13 mouse cellular contexts compared by ENCODE assay signal in the genomic region with DNA sequence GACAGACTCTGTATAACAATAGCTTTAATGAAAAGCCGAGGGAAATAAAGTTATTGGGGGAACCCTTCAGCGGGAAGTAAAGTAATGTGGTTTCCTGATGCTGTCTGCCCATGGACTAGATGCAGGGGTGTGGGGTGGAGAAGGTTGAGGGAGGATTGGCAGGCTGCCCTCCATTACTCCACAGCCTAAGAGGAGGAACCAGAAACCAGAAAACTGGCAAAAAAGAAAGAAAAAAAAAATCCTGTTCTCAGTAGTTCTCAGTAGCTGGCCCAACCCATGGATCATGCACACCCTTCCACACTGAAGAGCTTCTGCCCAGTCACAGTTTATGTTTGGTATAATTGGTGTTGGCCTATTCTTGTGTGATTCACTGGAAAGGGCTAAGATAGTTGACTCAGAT. TPM values are rescaled to one million over a fixed set of nuclear protein-coding genes. Genes with fewer than 3 reads are reported as not detected.
A peak's percentile ranks its signal among the peaks of the same experiment; 100 is the strongest.
DNase-seq lines count a peak whose midpoint lies in the region; ATAC-seq and TF ChIP-seq lines count a peak whose summit lies in the region.
"Had no signal": no experiment of that assay in that cellular context is flagged by ENCODE, and none has a peak within 500 bp of the region (broad histone marks: within the 10 kb centered on the region; RNA-seq: fewer than 3 reads in every experiment).

No protein-coding gene starts in this region.

- DNase-seq in kidney, postnatal 36 days: peak; percentile 11 to 33
- DNase-seq in kidney, adult 11 months: no peak
- DNase-seq in MEL (ENCODE audit: low read depth, low spot score): peak; percentile 86
- DNase-seq in lung, embryonic 14.5 days: peak; percentile 37
- DNase-seq in left cerebral cortex, adult 8-10 months (ENCODE audit: low spot score in 2 of 2): no peak
- DNase-seq in cerebellum, adult 8-10 months: no peak

- no peaks in the 10 kb centered on the region for H3K9me3 ChIP-seq in MEL (replicated peaks; ENCODE audit: insufficient read depth, low read length)
- no peaks in the 10 kb centered on the region for H3K9me3 ChIP-seq in lung, embryonic 14.5 days (ENCODE audit: low read depth, low read length)
- no peaks in the 10 kb centered on the region for H3K9me3 ChIP-seq in liver, embryonic 12.5 days (replicated peaks)
- H3K9me3 ChIP-seq: forebrain, embryonic 12.5 days; kidney, embryonic 15.5 days; midbrain, embryonic 12.5 days had no signal

- peak; percentile 26 to 32; a peak in 3 of 4 replicates for TF ChIP-seq EP300 in MEL (IDR thresholded peaks at IDR 0.05; ENCODE audit: low read depth in 1 of 2, low read length in 2 of 2)

- peak overlapping the region; percentile 17 for H3K27ac ChIP-seq in MEL (ENCODE audit: control insufficient read depth, low read depth, low read length)
- no peak overlapping the region for H3K27ac ChIP-seq in lung, embryonic 14.5 days (ENCODE audit: low read depth)
- H3K27ac ChIP-seq in liver, embryonic 12.5 days: no peak overlapping the region
- H3K27ac ChIP-seq: forebrain, embryonic 12.5 days; kidney, embryonic 15.5 days; midbrain, embryonic 12.5 days; stomach, postnatal 0 days had no signal

- peaks cover 6 to 33% of the 10 kb centered on the region in 2 experiments for H3K4me1 ChIP-seq in MEL (ENCODE audit: control insufficient read depth in 1 of 2, insufficient read depth in 2 of 2, low read length in 2 of 2)
- peaks cover 16% of the 10 kb centered on the region for H3K4me1 ChIP-seq in lung, embryonic 14.5 days (ENCODE audit: insufficient read depth)
- peaks cover 28% of the 10 kb centered on the region for H3K4me1 ChIP-seq in liver, embryonic 12.5 days
- H3K4me1 ChIP-seq: midbrain, embryonic 12.5 days had no signal

- no peaks in the 10 kb centered on the region for H3K27me3 ChIP-seq in MEL (ENCODE audit: control insufficient read depth in 1 of 2, insufficient read depth in 2 of 2, low read length in 2 of 2)
- H3K27me3 ChIP-seq in lung, embryonic 14.5 days (ENCODE audit: insufficient read depth, low read length): no peaks in the 10 kb centered on the region
- H3K27me3 ChIP-seq in liver, embryonic 12.5 days (replicated peaks): 0 out of 2 replicates have a peak, but pooled peaks cover 4% of the 10 kb centered on the region
- H3K27me3 ChIP-seq: kidney, embryonic 15.5 days; midbrain, embryonic 12.5 days had no signal

- no peak for TF ChIP-seq RAD21 in MEL (IDR thresholded peaks at IDR 0.05; ENCODE audit: low read depth, low read length)

- H3K9ac ChIP-seq in MEL (ENCODE audit: control insufficient read depth, low read depth, low read length, poor library complexity, severe bottlenecking): 0 out of 2 replicates have a peak overlapping the region, but pooled peaks have one; percentile 13
- no peak overlapping the region for H3K9ac ChIP-seq in lung, embryonic 14.5 days
- no peak overlapping the region for H3K9ac ChIP-seq in liver, embryonic 12.5 days
- H3K9ac ChIP-seq: forebrain, embryonic 12.5 days; kidney, embryonic 15.5 days; midbrain, embryonic 12.5 days had no signal

- ATAC-seq in common myeloid progenitor, adult 5-6 weeks (replicated peaks; ENCODE audit: low read depth, poor library complexity, severe bottlenecking): peak; percentile 37
- no peak for ATAC-seq in lung, embryonic 14.5 days (ENCODE audit: insufficient read depth)
- ATAC-seq in liver, embryonic 12.5 days: no peak

- no peak for TF ChIP-seq CTCF in MEL (IDR thresholded peaks at IDR 0.05 in 2 of 3, conservative IDR thresholded peaks at IDR 0.05 in 1 of 3; ENCODE audit: control insufficient read depth in 1 of 3, insufficient read depth in 1 of 3, low read depth in 2 of 3, low read length in 3 of 3, poor library complexity in 1 of 3, severe bottlenecking in 1 of 3)
- no peak for TF ChIP-seq CTCF in lung, embryonic 14.5 days (IDR thresholded peaks at IDR 0.05; ENCODE audit: low read depth)

- H3K79me2 ChIP-seq in MEL (ENCODE audit: control insufficient read depth, insufficient read depth, low read length, poor library complexity): no peaks in the 10 kb centered on the region

- no peak for TF ChIP-seq POLR2A in MEL (IDR thresholded peaks at IDR 0.05; ENCODE audit: control insufficient read depth in 1 of 2, insufficient read depth in 1 of 2, low read depth in 1 of 2, low read length in 2 of 2, poor library complexity in 1 of 2)

- no peak overlapping the region for H3K4me3 ChIP-seq in MEL (ENCODE audit: control insufficient read depth in 1 of 2, insufficient read depth in 1 of 2, low read depth in 2 of 2, low read length in 2 of 2)
- H3K4me3 ChIP-seq in lung, embryonic 14.5 days (ENCODE audit: low read depth, low read length): no peak overlapping the region
- H3K4me3 ChIP-seq in liver, embryonic 12.5 days: no peak overlapping the region
- H3K4me3 ChIP-seq: forebrain, embryonic 12.5 days; kidney, embryonic 15.5 days; midbrain, embryonic 12.5 days had no signal

- H3K36me3 ChIP-seq in MEL (ENCODE audit: control insufficient read depth in 1 of 2, insufficient read depth in 2 of 2, low read length in 2 of 2): peaks cover 0 to 19% of the 10 kb centered on the region in 2 experiments; a peak in 2 of 4 replicates
- H3K36me3 ChIP-seq in lung, embryonic 14.5 days (ENCODE audit: insufficient read depth): no peaks in the 10 kb centered on the region
- H3K36me3 ChIP-seq in liver, embryonic 12.5 days: no peaks in the 10 kb centered on the region
- H3K36me3 ChIP-seq: forebrain, embryonic 12.5 days; kidney, embryonic 15.5 days; midbrain, embryonic 12.5 days had no signal

- no peak overlapping the region for H3K4me2 ChIP-seq in lung, embryonic 14.5 days
- no peak overlapping the region for H3K4me2 ChIP-seq in liver, embryonic 12.5 days
- H3K4me2 ChIP-seq: forebrain, embryonic 12.5 days; kidney, embryonic 15.5 days; midbrain, embryonic 12.5 days had no signal

- 71% methylated on average over 2 of the region's 2 CpGs for WGBS in lung, embryonic 14.5 days
- WGBS in liver, embryonic 12.5 days (ENCODE audit: insufficient replicate concordance): 23% methylated on average over 2 of the region's 2 CpGs

TF ChIP-seq in MEL, 35 proteins besides CTCF, POLR2A, EP300 and RAD21:
- TF ChIP-seq ETS1 (IDR thresholded peaks at IDR 0.05; ENCODE audit: low read depth, low read length) (peak; percentile 21; the same call in 1 of the 2 replicates), SIN3A (IDR thresholded peaks at IDR 0.05; ENCODE audit: low read length) (peak; percentile 27; the same call in 1 of the 2 replicates), POLR2AphosphoS5 (IDR thresholded peaks at IDR 0.05; ENCODE audit: borderline replicate concordance, low read depth, low read length) (no peak), ZNF384 (IDR thresholded peaks at IDR 0.05; ENCODE audit: low read depth, low read length) (peak; percentile 80), ZC3H11A (IDR thresholded peaks at IDR 0.05; ENCODE audit: low read depth, low read length) (no peak), MAZ (IDR thresholded peaks at IDR 0.05; ENCODE audit: low read depth, low read length) (no peak), SMC3 (IDR thresholded peaks at IDR 0.05; ENCODE audit: low read depth, low read length) (peak; percentile 23)

RNA-seq across cellular contexts. Expression of gene Tmigd3, which starts 27.6 kb away (rescaled TPM):
- 0.27 and 0.39 TPM in 2 replicates for total RNA-seq in MEL (2012; rRNA removed)
- polyA plus RNA-seq in MEL (2012; ENCODE audit: insufficient read depth in 1 of 2, insufficient read length in 2 of 2, low read depth in 1 of 2, low replicate concordance in 2 of 2, missing spikeins in 1 of 2): under 1 TPM in 1 of 2 experiments, not detected in 1; 0.36 TPM
- total RNA-seq in common myeloid progenitor, adult 5-6 weeks (2017): 1.0 TPM in 1 of 2 replicates, not detected in the other
- 0.22 and 0.32 TPM in 2 replicates for polyA plus RNA-seq in lung, embryonic 14.5 days (2014; fragmentation: Nextera tagmentation; extraction: Ambion mirVana)
- not detected for total RNA-seq in left cerebral cortex, adult 8-10 months (2022)
- polyA plus RNA-seq in liver, embryonic 12.5 days (2016; fragmentation: Nextera tagmentation; extraction: Ambion mirVana): 0.30 TPM in 1 of 2 replicates, not detected in the other
- total RNA-seq: heart, postnatal 10 days had no signal
- polyA plus RNA-seq: forebrain, embryonic 12.5 days; kidney, embryonic 15.5 days; midbrain, embryonic 12.5 days had no signal

RNA-seq across cellular contexts. Expression of gene Adora3, which starts 27.7 kb away (rescaled TPM):
- 0.36 and 0.42 TPM in 2 replicates for total RNA-seq in MEL (2012; rRNA removed)
- polyA plus RNA-seq in MEL (2012; ENCODE audit: insufficient read depth in 1 of 2, insufficient read length in 2 of 2, low read depth in 1 of 2, low replicate concordance in 2 of 2, missing spikeins in 1 of 2): under 1 TPM in 1 of 2 experiments, not detected in 1; 0.65 TPM
- 0.32 and 1.5 TPM in 2 replicates for total RNA-seq in common myeloid progenitor, adult 5-6 weeks (2017)
- polyA plus RNA-seq in lung, embryonic 14.5 days (2014; fragmentation: Nextera tagmentation; extraction: Ambion mirVana): 0.18 and 0.30 TPM in 2 replicates
- total RNA-seq in left cerebral cortex, adult 8-10 months (2022): 1 to 10 TPM; 1.3 to 2.5 (median 1.6) TPM
- 0.17 and 0.39 TPM in 2 replicates for polyA plus RNA-seq in liver, embryonic 12.5 days (2016; fragmentation: Nextera tagmentation; extraction: Ambion mirVana)
- polyA plus RNA-seq: kidney, embryonic 15.5 days; midbrain, embryonic 12.5 days had no signal

RNA-seq across cellular contexts. Expression of gene I830077J02Rik, which starts 34.1 kb away (rescaled TPM):
- total RNA-seq in MEL (2012; rRNA removed): 2.8 and 5.9 TPM in 2 replicates
- 1 to 10 TPM in 1 of 2 experiments, not detected in 1; 9.4 TPM for polyA plus RNA-seq in MEL (2012; ENCODE audit: insufficient read depth in 1 of 2, insufficient read length in 2 of 2, low read depth in 1 of 2, low replicate concordance in 2 of 2, missing spikeins in 1 of 2)
- 10.0 and 15.6 TPM in 2 replicates for total RNA-seq in common myeloid progenitor, adult 5-6 weeks (2017)
- polyA plus RNA-seq in lung, embryonic 14.5 days (2014; fragmentation: Nextera tagmentation; extraction: Ambion mirVana): 0.75 and 0.83 TPM in 2 replicates
- total RNA-seq in left cerebral cortex, adult 8-10 months (2022): 1 to 10 TPM; 1.1 to 2.7 (median 1.4) TPM
- 4.0 and 4.4 TPM in 2 replicates for polyA plus RNA-seq in liver, embryonic 12.5 days (2016; fragmentation: Nextera tagmentation; extraction: Ambion mirVana)

Comparison
In these comparisons a context has a peak if more than half of its experiments do, and no peak if none do; other contexts are left out.
1. DNase-seq: peak in kidney, postnatal 36 days (2 of 2), MEL (single experiment) and lung, embryonic 14.5 days (single experiment); none in kidney, adult 11 months (single experiment), left cerebral cortex, adult 8-10 months (0 of 2) and cerebellum, adult 8-10 months (single experiment).